Mouse (Mus musculus) neural tube, embryonic 11.5 days (tissue): ENCODE data around the gene Pkn3. TPM values are rescaled to one million over a fixed set of nuclear protein-coding genes. Genes with fewer than 3 reads are reported as not detected.

Experiments
- ATAC-seq: fragments of 200-750 bp; cut with Nextera tagmentation; 2 replicates; pipeline ENCODE4 v1.8.0; 2017; ENCODE audit warnings: moderate number of reproducible peaks, mild to moderate bottlenecking, moderate TSS enrichment, moderate library complexity; ENCODE audit not compliant: insufficient read depth, low FRiP score, low TSS enrichment
- DNase-seq: peaks from one replicate; pipeline ENCODE4 v3.0.0-alpha.2; 2015; ENCODE audit warnings: low spot score
- H3K27ac ChIP-seq: fragments of 300-500 bp; sonication (generic); 2 replicates; pipeline ENCODE4 v1.5.1; 2014; ENCODE audit warnings: low read depth, mild to moderate bottlenecking, low read length
- H3K27me3 ChIP-seq: fragments of 300-500 bp; sonication (generic); 2 replicates; pipeline ENCODE4 v1.6.1; 2014; ENCODE audit warnings: mild to moderate bottlenecking, low read length, mixed read lengths; ENCODE audit not compliant: control insufficient read depth, insufficient read depth
- H3K36me3 ChIP-seq: fragments of 300-500 bp; sonication (generic); 2 replicates; pipeline ENCODE4 v1.6.1; 2014; ENCODE audit warnings: mild to moderate bottlenecking, low read length, moderate library complexity, mixed read lengths; ENCODE audit not compliant: control insufficient read depth, insufficient read depth
- H3K4me1 ChIP-seq: fragments of 300-500 bp; sonication (generic); 2 replicates; pipeline ENCODE4 v1.6.1; 2014; ENCODE audit warnings: low read length, mixed read lengths; ENCODE audit not compliant: control insufficient read depth, insufficient read depth
- H3K4me2 ChIP-seq: fragments of 300-500 bp; sonication (generic); 2 replicates; pipeline ENCODE4 v1.6.1; 2014; ENCODE audit warnings: low read depth, mild to moderate bottlenecking, moderate library complexity
- H3K4me3 ChIP-seq: fragments of 300-500 bp; sonication (generic); 2 replicates; pipeline ENCODE4 v1.5.1; 2014; ENCODE audit warnings: low read depth, low read length
- H3K9ac ChIP-seq: fragments of 300-500 bp; sonication (generic); 2 replicates; pipeline ENCODE4 v1.6.1; 2014; ENCODE audit warnings: mild to moderate bottlenecking, low read length
- H3K9me3 ChIP-seq: fragments of 300-500 bp; sonication (generic); 2 replicates; pipeline ENCODE4 v1.6.1; 2016; ENCODE audit warnings: low read length; ENCODE audit not compliant: control insufficient read depth
- WGBS: fragments of 180-500 bp; shearing (Covaris S2); extraction: QIAGEN DNeasy Blood & Tissue Kit; methylation state at CpG from one replicate; pipeline ENCODE4 v1.1.7; 2014; 5-methylcytosine and 5-hydroxymethylcytosine counted together
- polyA plus RNA-seq: library from polyadenylated mRNA; unstranded; fragments of >200 nt; fragmentation: Nextera tagmentation; extraction: Ambion mirVana; gene quantifications from 2 replicates; pipeline ENCODE4 v1.2.1, GENCODE M21; 2014

Gene Pkn3
- 6.7 and 7.0 TPM in 2 replicates for polyA plus RNA-seq

GRCm38 (mm10) chr2:30077502-30078348, at the start of gene Pkn3:
Gene Pkn3 (plus strand): TSS chr2:30077684.
- WGBS = under 1% methylated on average over 53 of the region's 53 CpGs
- Histone ChIP-seq H3K9me3 (no peaks in the 10 kb centered on the region), H3K27me3 (no peaks in the 10 kb centered on the region), H3K4me3 (peak within 1 kb of the TSS; percentile 51), H3K4me1 (no peaks in the 10 kb centered on the region; the same call in 1 of the 2 replicates), H3K27ac (peak within 1 kb of the TSS; percentile 61), H3K36me3 (no peaks in the 10 kb centered on the region), H3K9ac (peak within 1 kb of the TSS; percentile 63), H3K4me2 (peak within 1 kb of the TSS; percentile 98)
- peak; percentile 67 for ATAC-seq
- peak; percentile 90 for DNase-seq

GRCm38 (mm10) chr2:30032244-30032846, 45.1 kb upstream of the Pkn3 start:
- H3K27ac ChIP-seq = no peak overlapping the region
- DNase-seq (no peak), ATAC-seq (no peak)
- peaks cover 25% of the 10 kb centered on the region for H3K36me3 ChIP-seq
- H3K4me2 ChIP-seq = no peak overlapping the region
- H3K27me3 ChIP-seq = no peaks in the 10 kb centered on the region
- WGBS = 66% methylated on average over 11 of the region's 11 CpGs
- H3K9ac ChIP-seq = no peak overlapping the region
- no peaks in the 10 kb centered on the region for H3K9me3 ChIP-seq
- no peaks in the 10 kb centered on the region for H3K4me1 ChIP-seq
- no peak overlapping the region for H3K4me3 ChIP-seq

- H3K9me3 ChIP-seq = no peaks in the 10 kb centered on the region
- no peak for DNase-seq
- WGBS = 74% methylated on average over 6 of the region's 6 CpGs
- no peaks in the 10 kb centered on the region for H3K4me1 ChIP-seq
- no peak overlapping the region for H3K27ac ChIP-seq
- H3K4me2 ChIP-seq = no peak overlapping the region
- peaks cover 23% of the 10 kb centered on the region for H3K36me3 ChIP-seq
- H3K9ac ChIP-seq = no peak overlapping the region
- no peaks in the 10 kb centered on the region for H3K27me3 ChIP-seq
- ATAC-seq = no peak
- no peak overlapping the region for H3K4me3 ChIP-seq
Observed at GRCm38 (mm10) chr2:30032957-30033356, 44.5 kb upstream of the Pkn3 start.

- H3K9ac ChIP-seq = no peak overlapping the region
- no peak overlapping the region for H3K27ac ChIP-seq
- no peak for ATAC-seq
- no peaks in the 10 kb centered on the region for H3K9me3 ChIP-seq
- H3K36me3 ChIP-seq = no peaks in the 10 kb centered on the region
- no peak overlapping the region for H3K4me3 ChIP-seq
- H3K27me3 ChIP-seq = no peaks in the 10 kb centered on the region
- no peak overlapping the region for H3K4me2 ChIP-seq
- no peak for DNase-seq
- no peaks in the 10 kb centered on the region for H3K4me1 ChIP-seq
- 87% methylated on average over 2 of the region's 2 CpGs for WGBS
Observed at GRCm38 (mm10) chr2:30037762-30038161, 39.7 kb upstream of the Pkn3 start.

GRCm38 (mm10) chr2:30038370-30038769, 39.1 kb upstream of the Pkn3 start:
- H3K27ac ChIP-seq = no peak overlapping the region
- no peak overlapping the region for H3K9ac ChIP-seq
- H3K4me3 ChIP-seq = no peak overlapping the region
- ATAC-seq (no peak), DNase-seq (no peak)
- no peak overlapping the region for H3K4me2 ChIP-seq
- H3K9me3 ChIP-seq = no peaks in the 10 kb centered on the region
- H3K27me3 ChIP-seq = no peaks in the 10 kb centered on the region
- H3K36me3 ChIP-seq = no peaks in the 10 kb centered on the region
- no peaks in the 10 kb centered on the region for H3K4me1 ChIP-seq
- 93% methylated on average over 10 of the region's 10 CpGs for WGBS

GRCm38 (mm10) chr2:30039687-30040086, 37.8 kb upstream of the Pkn3 start:
- DNase-seq (no peak), ATAC-seq (no peak)
- no peaks in the 10 kb centered on the region for H3K4me1 ChIP-seq
- no peak overlapping the region for H3K4me2 ChIP-seq
- H3K27me3 ChIP-seq = no peaks in the 10 kb centered on the region
- H3K9ac ChIP-seq = no peak overlapping the region
- H3K27ac ChIP-seq = no peak overlapping the region
- H3K36me3 ChIP-seq = no peaks in the 10 kb centered on the region
- H3K4me3 ChIP-seq = no peak overlapping the region
- H3K9me3 ChIP-seq = no peaks in the 10 kb centered on the region

- no peaks in the 10 kb centered on the region for H3K27me3 ChIP-seq
- no peaks in the 10 kb centered on the region for H3K9me3 ChIP-seq
- WGBS = 9% methylated on average over 4 of the region's 4 CpGs
- H3K4me3 ChIP-seq = no peak overlapping the region
- ATAC-seq (0 out of 2 replicates have a peak, but pooled peaks have one; percentile 35), DNase-seq (peak; percentile 83)
- H3K4me1 ChIP-seq = no peaks in the 10 kb centered on the region
- no peak overlapping the region for H3K9ac ChIP-seq
- H3K27ac ChIP-seq = no peak overlapping the region
- H3K4me2 ChIP-seq = no peak overlapping the region
- H3K36me3 ChIP-seq = no peaks in the 10 kb centered on the region
Observed at GRCm38 (mm10) chr2:30042445-30042844, 35.0 kb upstream of the Pkn3 start.

- Histone ChIP-seq H3K4me3 (no peak overlapping the region), H3K9ac (no peak overlapping the region), H3K9me3 (no peaks in the 10 kb centered on the region), H3K4me1 (no peaks in the 10 kb centered on the region), H3K27me3 (no peaks in the 10 kb centered on the region), H3K27ac (no peak overlapping the region), H3K36me3 (no peaks in the 10 kb centered on the region), H3K4me2 (no peak overlapping the region)
- ATAC-seq (no peak), DNase-seq (no peak)
- WGBS = 84% methylated on average over 5 of the region's 5 CpGs
Observed at GRCm38 (mm10) chr2:30044550-30044949, 32.9 kb upstream of the Pkn3 start.

GRCm38 (mm10) chr2:30047127-30047526, 30.4 kb upstream of the Pkn3 start:
- DNase-seq = no peak
- H3K4me1 ChIP-seq = no peaks in the 10 kb centered on the region
- no peak overlapping the region for H3K4me3 ChIP-seq
- no peaks in the 10 kb centered on the region for H3K9me3 ChIP-seq
- no peak for ATAC-seq
- WGBS = 96% methylated on average over 6 of the region's 6 CpGs
- no peak overlapping the region for H3K4me2 ChIP-seq
- H3K27ac ChIP-seq = no peak overlapping the region
- H3K9ac ChIP-seq = no peak overlapping the region
- H3K27me3 ChIP-seq = no peaks in the 10 kb centered on the region
- H3K36me3 ChIP-seq = no peaks in the 10 kb centered on the region
